ENCODE assay signal across 9 mouse cellular contexts in genomic region chr9:30140188-30140587, GRCm38 (mm10).
DNase-seq lines count a peak whose midpoint lies in the region; ATAC-seq lines count a peak whose summit lies in the region.
"Had no signal": no experiment of that assay in that cellular context is flagged by ENCODE, and none has a peak within 500 bp of the region (broad histone marks: within the 10 kb centered on the region; RNA-seq: fewer than 3 reads in every experiment).

No protein-coding gene starts in this region.

- H3K36me3 ChIP-seq in neural tube, embryonic 12.5 days: no peaks in the 10 kb centered on the region
- no peaks in the 10 kb centered on the region for H3K36me3 ChIP-seq in stomach, embryonic 16.5 days (ENCODE audit: control insufficient read depth, insufficient read depth, low read length)
- H3K36me3 ChIP-seq: liver, embryonic 13.5 days had no signal

- ATAC-seq in neural tube, embryonic 12.5 days (ENCODE audit: low FRiP score, low read depth): 0 out of 2 replicates have a peak, but pooled peaks have one; percentile 29
- ATAC-seq in stomach, embryonic 16.5 days (ENCODE audit: insufficient read depth, low FRiP score): peak; percentile 79

- 61% methylated on average over 3 of the region's 3 CpGs for WGBS in neural tube, embryonic 12.5 days
- WGBS in stomach, embryonic 16.5 days: 19% methylated on average over 3 of the region's 3 CpGs

- no peak overlapping the region for H3K4me3 ChIP-seq in neural tube, embryonic 12.5 days
- H3K4me3 ChIP-seq in stomach, embryonic 16.5 days (replicated peaks; ENCODE audit: low read length): no peak overlapping the region
- H3K4me3 ChIP-seq: liver, embryonic 13.5 days had no signal

- no peaks in the 10 kb centered on the region for H3K27me3 ChIP-seq in neural tube, embryonic 12.5 days (replicated peaks)
- no peaks in the 10 kb centered on the region for H3K27me3 ChIP-seq in stomach, embryonic 16.5 days (ENCODE audit: control insufficient read depth, insufficient read depth, low read length)
- H3K27me3 ChIP-seq: liver, embryonic 13.5 days had no signal

- H3K9ac ChIP-seq in neural tube, embryonic 12.5 days: no peak overlapping the region
- H3K9ac ChIP-seq in stomach, embryonic 16.5 days (ENCODE audit: low read length): no peak overlapping the region
- H3K9ac ChIP-seq: liver, embryonic 13.5 days had no signal

- 0 out of 2 replicates have a peak, but pooled peaks cover 4% of the 10 kb centered on the region for H3K4me1 ChIP-seq in neural tube, embryonic 12.5 days
- peaks cover 18% of the 10 kb centered on the region for H3K4me1 ChIP-seq in stomach, embryonic 16.5 days (ENCODE audit: control insufficient read depth, insufficient read depth, low read length)
- H3K4me1 ChIP-seq: liver, embryonic 13.5 days had no signal

- H3K4me2 ChIP-seq in neural tube, embryonic 12.5 days (replicated peaks): no peak overlapping the region
- no peak overlapping the region for H3K4me2 ChIP-seq in stomach, embryonic 16.5 days (ENCODE audit: low read depth, low read length)
- H3K4me2 ChIP-seq: liver, embryonic 13.5 days had no signal

- no peak overlapping the region for H3K27ac ChIP-seq in neural tube, embryonic 12.5 days
- no peak overlapping the region for H3K27ac ChIP-seq in stomach, embryonic 16.5 days (ENCODE audit: low read length)
- H3K27ac ChIP-seq: liver, embryonic 13.5 days had no signal

- no peak for DNase-seq in neural tube, embryonic 10.5 days (ENCODE audit: extremely low spot score, low spot score)
- DNase-seq in cerebellum, postnatal 4 days (ENCODE audit: low spot score in 2 of 2): peak; percentile 75 to 94
- peak; percentile 39 to 61 for DNase-seq in heart, adult 9 months (ENCODE audit: low spot score in 2 of 2)
- DNase-seq in layer of hippocampus, adult 18-20 months (ENCODE audit: low spot score in 2 of 2): peak; percentile 69 to 87
- DNase-seq in lung, postnatal 10 days: peak; percentile 92
- DNase-seq in embryo, embryonic 10.5 days (ENCODE audit: low spot score): no peak
- DNase-seq: liver, embryonic 13.5 days had no signal

- H3K9me3 ChIP-seq in neural tube, embryonic 12.5 days: no peaks in the 10 kb centered on the region
- H3K9me3 ChIP-seq in stomach, embryonic 16.5 days (replicated peaks; ENCODE audit: control insufficient read depth, low read length): no peaks in the 10 kb centered on the region
- H3K9me3 ChIP-seq: liver, embryonic 13.5 days had no signal

Comparison
In these comparisons a context has a peak if more than half of its experiments do, and no peak if none do; other contexts are left out.
1. DNase-seq: peak in cerebellum, postnatal 4 days (2 of 2), heart, adult 9 months (2 of 2), layer of hippocampus, adult 18-20 months (2 of 2) and lung, postnatal 10 days (single experiment); none in neural tube, embryonic 10.5 days (single experiment) and embryo, embryonic 10.5 days (single experiment).